Mouse (Mus musculus) liver, postnatal 0 days (tissue): Measurements from ENCODE around the gene Dhx32. TPM values are rescaled to one million over a fixed set of nuclear protein-coding genes. Genes with fewer than 3 reads are reported as not detected.
A peak's percentile ranks its signal among the peaks of the same experiment; 100 is the strongest.

Experiments used
- ATAC-seq: fragments of 200-750 bp; cut with Nextera tagmentation; 2 replicates; pipeline ENCODE4 v1.8.0; 2017; ENCODE audit warnings: mild to moderate bottlenecking, moderate library complexity
- DNase-seq: peaks from one replicate; pipeline ENCODE4 v3.0.0-alpha.2; 2016
- H3K27ac ChIP-seq: fragments of 300-500 bp; sonication (generic); 2 replicates; pipeline ENCODE4 v1.5.1; 2014; ENCODE audit warnings: antibody characterized with exemption, moderate library complexity, mild to moderate bottlenecking, low read depth
- H3K27me3 ChIP-seq: fragments of 300-500 bp; sonication (generic); 2 replicates; pipeline ENCODE4 v1.6.1; 2014; ENCODE audit warnings: low read length, control low read depth, mixed read lengths; ENCODE audit not compliant: insufficient read depth
- H3K36me3 ChIP-seq: fragments of 300-500 bp; sonication (generic); replicated peaks from 2 replicates; pipeline ENCODE4 v1.6.1; 2014; ENCODE audit warnings: mild to moderate bottlenecking, control low read depth, low read length, moderate library complexity, mixed read lengths; ENCODE audit not compliant: insufficient read depth
- H3K4me1 ChIP-seq: fragments of 300-500 bp; sonication (generic); 2 replicates; pipeline ENCODE4 v1.6.1; 2014; ENCODE audit warnings: antibody characterized with exemption, mild to moderate bottlenecking, control low read depth; ENCODE audit not compliant: insufficient read depth
- H3K4me2 ChIP-seq: fragments of 300-500 bp; sonication (generic); 2 replicates; pipeline ENCODE4 v1.6.1; 2014; ENCODE audit warnings: low read depth, mild to moderate bottlenecking, low read length, moderate library complexity, mixed read lengths
- H3K4me3 ChIP-seq: fragments of 300-500 bp; sonication (generic); 2 replicates; pipeline ENCODE4 v1.5.1; 2014; ENCODE audit warnings: low read depth, low read length
- H3K9ac ChIP-seq: fragments of 300-500 bp; sonication (generic); replicated peaks from 2 replicates; pipeline ENCODE4 v1.6.1; 2014; ENCODE audit warnings: mild to moderate bottlenecking, moderate library complexity
- H3K9me3 ChIP-seq: fragments of 300-500 bp; sonication (generic); 2 replicates; pipeline ENCODE4 v1.6.1; 2016; ENCODE audit warnings: mild to moderate bottlenecking, control low read depth, low read length, mixed read lengths
- CTCF ChIP-seq: sonication (generic); IDR thresholded peaks from 2 replicates; pipeline ENCODE4 v1.5.1; 2016; ENCODE audit warnings: antibody characterized with exemption, low read depth
- EP300 ChIP-seq: IDR thresholded peaks from 2 replicates; pipeline ENCODE4 v1.6.1; 2016; ENCODE audit warnings: antibody characterized with exemption, low read depth, mild to moderate bottlenecking
- WGBS: fragments of 180-500 bp; shearing (Covaris S2); extraction: QIAGEN DNeasy Blood & Tissue Kit; methylation state at CpG from one replicate; pipeline ENCODE4 v1.1.7; 2014; ENCODE audit not compliant: insufficient replicate concordance; 5-methylcytosine and 5-hydroxymethylcytosine counted together
- polyA plus RNA-seq: library from polyadenylated mRNA; unstranded; fragments of >200 nt; fragmentation: Nextera tagmentation; extraction: Ambion mirVana; gene quantifications from 2 replicates; pipeline ENCODE4 v1.2.1, GENCODE M21; 2015

The Dhx32 gene
- polyA plus RNA-seq, 1 experiment from 2014 or later: 5.5 TPM

- Histone ChIP-seq H3K27me3 (no peaks in the 10 kb centered on the region), H3K4me2 (no peak overlapping the region), H3K9me3 (0 out of 2 replicates have a peak, but pooled peaks cover 2% of the 10 kb centered on the region), H3K4me1 (no peaks in the 10 kb centered on the region), H3K4me3 (no peak overlapping the region), H3K9ac (no peak overlapping the region), H3K36me3 (no peaks in the 10 kb centered on the region; the same call in 1 of the 2 replicates), H3K27ac (no peak overlapping the region)
- no peak for TF ChIP-seq CTCF
- TF ChIP-seq EP300: no peak
- DNase-seq: no peak
- 74% methylated on average over 10 of the region's 10 CpGs for WGBS
- no peak for ATAC-seq
Observed at GRCm38 (mm10) chr7:133765240-133765848, 17.2 kb downstream of the Dhx32 start.

GRCm38 (mm10) chr7:133764425-133764824 lies 18.1 kb downstream of the Dhx32 start:
- Histone ChIP-seq H3K27ac (no peak overlapping the region), H3K9me3 (0 out of 2 replicates have a peak, but pooled peaks cover 2% of the 10 kb centered on the region), H3K27me3 (no peaks in the 10 kb centered on the region), H3K9ac (no peak overlapping the region), H3K4me3 (no peak overlapping the region), H3K4me1 (no peaks in the 10 kb centered on the region), H3K36me3 (no peaks in the 10 kb centered on the region; the same call in none of the 2 replicates), H3K4me2 (no peak overlapping the region)
- no peak for TF ChIP-seq CTCF
- TF ChIP-seq EP300: no peak
- ATAC-seq: no peak
- DNase-seq: no peak
- 67% methylated on average over 2 of the region's 2 CpGs for WGBS

- WGBS: 83% methylated on average over 6 of the region's 6 CpGs
- TF ChIP-seq CTCF: no peak
- no peak for TF ChIP-seq EP300
- Histone ChIP-seq H3K9ac (no peak overlapping the region), H3K4me3 (no peak overlapping the region), H3K27me3 (no peaks in the 10 kb centered on the region), H3K4me1 (no peaks in the 10 kb centered on the region), H3K4me2 (no peak overlapping the region), H3K27ac (no peak overlapping the region), H3K36me3 (no peaks in the 10 kb centered on the region; the same call in none of the 2 replicates), H3K9me3 (0 out of 2 replicates have a peak, but pooled peaks cover 2% of the 10 kb centered on the region)
- ATAC-seq (no peak), DNase-seq (no peak)
Observed at GRCm38 (mm10) chr7:133762696-133763095, 19.8 kb downstream of the Dhx32 start.

- H3K4me2 ChIP-seq: peak overlapping the region; percentile 36
- ATAC-seq: no peak
- no peak overlapping the region for H3K27ac ChIP-seq
- no peaks in the 10 kb centered on the region for H3K27me3 ChIP-seq
- WGBS: 56% methylated on average over 27 of the region's 27 CpGs
- TF ChIP-seq EP300: no peak
- TF ChIP-seq CTCF: no peak
- DNase-seq: no peak
- no peaks in the 10 kb centered on the region; the same call in none of the 2 replicates for H3K36me3 ChIP-seq
- no peak overlapping the region for H3K9ac ChIP-seq
- no peaks in the 10 kb centered on the region for H3K4me1 ChIP-seq
- 0 out of 2 replicates have a peak overlapping the region, but pooled peaks have one; percentile 2 for H3K4me3 ChIP-seq
- 0 out of 2 replicates have a peak, but pooled peaks cover 2% of the 10 kb centered on the region for H3K9me3 ChIP-seq
Observed at GRCm38 (mm10) chr7:133759611-133760353, 22.7 kb downstream of the Dhx32 start.

GRCm38 (mm10) chr7:133758716-133759115 lies 23.8 kb downstream of the Dhx32 start:
- 96% methylated on average over 4 of the region's 5 CpGs for WGBS
- DNase-seq (no peak), ATAC-seq (no peak)
- Histone ChIP-seq H3K9ac (no peak overlapping the region), H3K9me3 (0 out of 2 replicates have a peak, but pooled peaks cover 2% of the 10 kb centered on the region), H3K36me3 (no peaks in the 10 kb centered on the region; the same call in none of the 2 replicates), H3K4me3 (no peak overlapping the region), H3K27ac (no peak overlapping the region), H3K4me2 (no peak overlapping the region), H3K27me3 (no peaks in the 10 kb centered on the region), H3K4me1 (no peaks in the 10 kb centered on the region)
- peak; percentile 36 for TF ChIP-seq CTCF
- TF ChIP-seq EP300: no peak

- TF ChIP-seq EP300 (no peak), CTCF (no peak)
- no peak overlapping the region for H3K9ac ChIP-seq
- H3K36me3 ChIP-seq: no peaks in the 10 kb centered on the region; the same call in none of the 2 replicates
- no peak overlapping the region for H3K27ac ChIP-seq
- no peak for ATAC-seq
- WGBS: 68% methylated on average over 5 of the region's 5 CpGs
- H3K27me3 ChIP-seq: no peaks in the 10 kb centered on the region
- H3K4me2 ChIP-seq: no peak overlapping the region
- no peak overlapping the region for H3K4me3 ChIP-seq
- H3K9me3 ChIP-seq: 0 out of 2 replicates have a peak, but pooled peaks cover 2% of the 10 kb centered on the region
- no peak for DNase-seq
- no peaks in the 10 kb centered on the region for H3K4me1 ChIP-seq
Observed at GRCm38 (mm10) chr7:133757961-133758455, 24.5 kb downstream of the Dhx32 start.
